Mouse (Mus musculus) olfactory bulb, adult 2 months (tissue): Measurements from ENCODE around the gene Coa5.

Experiments
- CTCF ChIP-seq: fragments of 200-500 bp; IDR thresholded peaks from 2 replicates; pipeline ENCODE4 v1.5.1; 2012; ENCODE audit warnings: low read depth, mild to moderate bottlenecking, low read length, moderate library complexity; ENCODE audit not compliant: insufficient read depth
- POLR2A ChIP-seq: fragments of 200-500 bp; IDR thresholded peaks from 2 replicates; pipeline ENCODE4 v1.6.1; 2012; ENCODE audit warnings: mild to moderate bottlenecking, low read depth, low read length, moderate library complexity; ENCODE audit not compliant: insufficient read depth

GRCm38 (mm10) chr1:37380913-37381312 lies 49.0 kb downstream of the Coa5 start:
- TF ChIP-seq CTCF (no peak), POLR2A (no peak)
